Mouse (Mus musculus): Measurements from ENCODE around the gene Rbfox2.

Gene Rbfox2

GRCm38 (mm10) chr15:77037278-77038161 lies 269.3 kb downstream of the Rbfox2 start:
- DNase-seq (ENCODE audit: extremely low read depth, low read depth), result no peak

DNA sequence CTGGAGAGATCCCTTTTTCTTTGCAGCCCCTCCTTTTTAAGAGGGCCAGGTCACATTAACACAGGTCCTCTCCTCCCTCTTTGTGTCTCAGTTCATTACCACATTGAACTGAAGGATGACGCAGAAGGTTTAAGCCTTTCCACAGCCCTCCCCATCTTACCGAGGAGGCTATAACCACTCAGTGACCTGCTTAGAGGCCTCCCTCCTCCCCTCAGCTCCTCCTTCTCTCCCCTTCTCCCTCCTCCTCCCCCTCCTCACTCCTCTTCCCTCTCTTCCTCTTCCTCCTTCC lies 269.9 kb downstream of the Rbfox2 start:
- no peak for DNase-seq (ENCODE audit: extremely low read depth, low read depth)

DNA sequence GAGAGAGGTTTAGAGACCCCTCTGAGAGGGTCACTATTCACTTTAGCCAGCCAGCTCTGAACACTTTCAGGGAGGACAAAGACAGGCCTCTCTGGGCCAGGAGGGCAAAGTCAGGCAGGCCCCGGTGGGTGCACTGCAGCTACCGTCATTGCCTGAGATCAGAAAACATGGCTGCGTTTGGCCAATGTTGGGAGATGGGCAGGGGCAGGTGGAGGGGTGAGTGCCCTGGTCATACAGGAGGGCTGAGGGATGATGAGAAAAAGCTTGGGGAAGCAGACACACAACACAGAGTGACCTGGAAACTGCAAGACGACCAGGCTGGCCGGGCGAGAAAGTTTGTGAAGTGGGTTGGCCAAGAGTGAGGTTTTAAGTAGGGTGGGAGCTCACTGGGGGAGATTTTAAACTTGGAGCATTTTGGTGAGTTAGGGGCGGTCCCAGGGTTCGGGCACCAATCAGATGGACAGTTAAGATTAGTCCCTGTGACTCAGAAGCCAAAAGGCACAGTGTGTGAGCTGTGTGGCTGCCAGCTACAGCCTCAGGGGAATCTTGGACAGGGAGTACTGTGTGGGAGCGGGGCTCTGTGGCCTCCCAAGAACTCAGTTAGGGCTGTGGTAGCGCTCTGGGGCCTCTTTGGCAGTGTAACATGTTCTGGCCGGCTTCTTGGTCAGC lies 270.4 kb downstream of the Rbfox2 start:
- no peak for DNase-seq (ENCODE audit: extremely low read depth, low read depth)

GRCm38 (mm10) chr15:77035643-77036042 lies 271.2 kb downstream of the Rbfox2 start:
- no peak for DNase-seq (ENCODE audit: extremely low read depth, low read depth)

- DNase-seq (ENCODE audit: extremely low read depth, low read depth), result no peak
These were observed 272.3 kb downstream of the Rbfox2 start for GRCm38 (mm10) chr15:77034526-77034925.

DNA sequence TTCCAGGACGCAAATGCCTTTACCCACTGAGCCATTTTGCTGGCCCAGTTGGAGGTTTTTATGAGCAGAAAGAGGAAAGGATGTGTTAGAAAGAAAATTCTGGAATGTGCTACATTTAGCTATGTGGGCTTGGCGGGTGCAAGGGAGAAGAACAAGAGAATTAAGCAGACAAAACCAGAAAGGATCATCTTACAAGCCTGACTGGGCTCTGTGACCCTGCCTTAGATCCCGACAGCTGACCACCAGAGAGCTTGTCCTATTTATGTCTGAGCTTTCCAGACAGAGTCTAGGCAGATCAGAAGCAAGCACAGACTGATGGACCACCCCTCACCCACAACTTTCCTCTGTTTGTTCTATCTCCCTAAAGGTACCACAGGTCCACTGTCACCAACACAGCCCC lies 275.5 kb downstream of the Rbfox2 start:
- DNase-seq (ENCODE audit: extremely low read depth, low read depth), result no peak

GRCm38 (mm10) chr15:77029331-77029991 lies 277.3 kb downstream of the Rbfox2 start:
- DNase-seq (ENCODE audit: extremely low read depth, low read depth), result peak; percentile 13
